Comparison of ENCODE assay signal across 9 mouse cellular contexts in genomic region chr3:84581696-84582022, GRCm38 (mm10). TPM values are rescaled to one million over a fixed set of nuclear protein-coding genes. Genes with fewer than 3 reads are reported as not detected.
DNase-seq lines count a peak whose midpoint lies in the region; ATAC-seq and TF ChIP-seq lines count a peak whose summit lies in the region.
"Had no signal": no experiment of that assay in that cellular context is flagged by ENCODE, and none has a peak within 500 bp of the region (broad histone marks: within the 10 kb centered on the region; RNA-seq: fewer than 3 reads in every experiment).

No protein-coding gene starts in this region.

- no peak for TF ChIP-seq EP300 in liver, embryonic 14.5 days (IDR thresholded peaks at IDR 0.05; ENCODE audit: low read depth)

- no peaks in the 10 kb centered on the region for H3K9me3 ChIP-seq in forebrain, embryonic 12.5 days
- no peaks in the 10 kb centered on the region for H3K9me3 ChIP-seq in liver, embryonic 14.5 days (ENCODE audit: control insufficient read depth, low read length)

- no peaks in the 10 kb centered on the region for H3K27me3 ChIP-seq in forebrain, embryonic 12.5 days
- H3K27me3 ChIP-seq in liver, embryonic 14.5 days (ENCODE audit: control insufficient read depth, insufficient read depth, low read length) = no peaks in the 10 kb centered on the region

- peaks cover 27% of the 10 kb centered on the region for H3K4me1 ChIP-seq in forebrain, embryonic 12.5 days
- peaks cover 11 to 14% of the 10 kb centered on the region in 2 experiments for H3K4me1 ChIP-seq in liver, embryonic 14.5 days (replicated peaks; ENCODE audit: control insufficient read depth in 2 of 2, insufficient read depth in 2 of 2, low read length in 1 of 2)

- peak overlapping the region; percentile 81 for H3K9ac ChIP-seq in forebrain, embryonic 12.5 days
- peak overlapping the region; percentile 67 for H3K9ac ChIP-seq in liver, embryonic 14.5 days (replicated peaks)

- TF ChIP-seq CTCF in gastrocnemius, adult 2 months (IDR thresholded peaks at IDR 0.05) = no peak
- TF ChIP-seq CTCF in liver, embryonic 14.5 days (IDR thresholded peaks at IDR 0.05; ENCODE audit: low read depth) = no peak

- H3K27ac ChIP-seq in gastrocnemius, adult 2 months = peak overlapping the region; percentile 89
- H3K27ac ChIP-seq in forebrain, embryonic 12.5 days = peak overlapping the region; percentile 89
- H3K27ac ChIP-seq in liver, embryonic 14.5 days = peak overlapping the region; percentile 3; the same call in 1 of the 2 replicates

- intact Hi-C loops in gastrocnemius, adult 2 months (cut with DNase I) = no loop called here

- H3K4me3 ChIP-seq in gastrocnemius, adult 2 months = peak overlapping the region; percentile 83
- H3K4me3 ChIP-seq in forebrain, embryonic 12.5 days (replicated peaks) = peak overlapping the region; percentile 62
- peak overlapping the region; percentile 81 to 82 for H3K4me3 ChIP-seq in liver, embryonic 14.5 days (ENCODE audit: insufficient read depth in 1 of 2, low read depth in 2 of 2, low read length in 2 of 2)

- WGBS in forebrain, embryonic 12.5 days = 0% methylated on average over 4 of the region's 4 CpGs
- whole genome bisulfite sequencing in liver, embryonic 14.5 days (ENCODE audit: insufficient replicate concordance) = 0% methylated on average over 4 of the region's 4 CpGs

- ATAC-seq in forebrain, embryonic 12.5 days (ENCODE audit: low FRiP score) = no peak
- no peak for ATAC-seq in liver, embryonic 14.5 days (ENCODE audit: insufficient read depth)
- ATAC-seq in megakaryocyte-erythroid progenitor cell, adult 5-6 weeks (replicated peaks; ENCODE audit: low FRiP score, low TSS enrichment, poor library complexity, severe bottlenecking) = no peak

- peak overlapping the region; percentile 93 for H3K4me2 ChIP-seq in forebrain, embryonic 12.5 days
- peak overlapping the region; percentile 78 for H3K4me2 ChIP-seq in liver, embryonic 14.5 days (ENCODE audit: low read depth)

- DNase-seq in gastrocnemius, adult 2 months = no peak
- DNase-seq in gastrocnemius, postnatal 4 days (ENCODE audit: low spot score in 2 of 2) = no peak
- DNase-seq in 416B (ENCODE audit: low read depth) = peak; percentile 37
- no peak for DNase-seq in liver, embryonic 14.5 days (ENCODE audit: low read depth in 3 of 3, low spot score in 3 of 3)
- DNase-seq in ovary, postnatal 14 days (ENCODE audit: low spot score) = no peak
- DNase-seq in thymus, postnatal 14 days = no peak
- DNase-seq: kidney, postnatal 14 days had no signal

- no peaks in the 10 kb centered on the region for H3K36me3 ChIP-seq in forebrain, embryonic 12.5 days (replicated peaks)
- H3K36me3 ChIP-seq in liver, embryonic 14.5 days (replicated peaks; ENCODE audit: control insufficient read depth, insufficient read depth, low read depth) = no peaks in the 10 kb centered on the region

RNA-seq across cellular contexts. Expression of gene Arfip1, which starts 0.8 kb away (rescaled TPM):
- total RNA-seq in gastrocnemius, adult 2 months (2021) = 10 to 100 TPM in 1 of 2 experiments, 1 to 10 TPM in 1; 9.2 to 11.2 TPM
- total RNA-seq in gastrocnemius, postnatal 4 days (2021) = 10 to 100 TPM; 32.3 to 40.5 TPM
- 31.0 and 31.8 TPM in 2 replicates for polyA plus RNA-seq in forebrain, embryonic 12.5 days (2016; fragmentation: Nextera tagmentation; extraction: Ambion mirVana)
- 3.7 and 5.3 TPM in 2 replicates for polyA plus RNA-seq in liver, embryonic 14.5 days (2012; rRNA removed)
- polyA plus RNA-seq in liver, embryonic 14.5 days (2014; fragmentation: Nextera tagmentation; extraction: Ambion mirVana) = 10.9 and 12.0 TPM in 2 replicates
- 12.3 and 13.7 TPM in 2 replicates for total RNA-seq in megakaryocyte-erythroid progenitor cell, adult 5-6 weeks (2014; fragmentation: Nextera tagmentation)
- 13.7 and 43.1 TPM in 2 replicates for total RNA-seq in megakaryocyte-erythroid progenitor cell, adult 5-6 weeks (2017)

RNA-seq across cellular contexts. Expression of gene Tigd4, which starts 11.7 kb away (rescaled TPM):
- total RNA-seq in gastrocnemius, adult 2 months (2021) = 10 to 100 TPM in 1 of 2 experiments, 1 to 10 TPM in 1; 6.0 to 18.3 TPM
- 10 to 100 TPM; 15.5 to 19.9 TPM for total RNA-seq in gastrocnemius, postnatal 4 days (2021)
- polyA plus RNA-seq in forebrain, embryonic 12.5 days (2016; fragmentation: Nextera tagmentation; extraction: Ambion mirVana) = not detected in 2 replicates
- not detected in 2 replicates for polyA plus RNA-seq in liver, embryonic 14.5 days (2012; rRNA removed)
- not detected in 2 replicates for polyA plus RNA-seq in liver, embryonic 14.5 days (2014; fragmentation: Nextera tagmentation; extraction: Ambion mirVana)
- not detected in 2 replicates for total RNA-seq in megakaryocyte-erythroid progenitor cell, adult 5-6 weeks (2014; fragmentation: Nextera tagmentation)
- total RNA-seq in megakaryocyte-erythroid progenitor cell, adult 5-6 weeks (2017) = not detected in 2 replicates

Comparison
In these comparisons a context has a peak if more than half of its experiments do, and no peak if none do; other contexts are left out.
1. H3K27ac ChIP-seq: peak in every context shown above with its lines; median percentile 89 in gastrocnemius, adult 2 months; 89 in forebrain, embryonic 12.5 days; 3 in liver, embryonic 14.5 days.
2. RNA of gene Tigd4, which starts 11.7 kb away (total RNA-seq): 15.5 to 19.9 TPM in gastrocnemius, postnatal 4 days and 6.0 to 18.3 TPM in gastrocnemius, adult 2 months; not detected in megakaryocyte-erythroid progenitor cell, adult 5-6 weeks; every median in the first group is over 4 times any median in the second.
3. Peak in every context shown above with its lines, with median percentiles within 50 percentile points of each other: H3K4me3 ChIP-seq.